Mouse (Mus musculus) cortical plate, adult 2 months (tissue): ENCODE results near the gene Tor4a.

Experiments used
- CTCF ChIP-seq: fragments of 200-500 bp; IDR thresholded peaks from 2 replicates; pipeline ENCODE4 v1.5.1; 2011; ENCODE audit warnings: mild to moderate bottlenecking, control low read depth, low read length; ENCODE audit not compliant: insufficient read depth; ENCODE audit errors: extremely low read depth
- POLR2A ChIP-seq: fragments of 200-500 bp; IDR thresholded peaks from 2 replicates; pipeline ENCODE4 v1.6.1; 2011; ENCODE audit warnings: mild to moderate bottlenecking, low read length, control low read depth; ENCODE audit not compliant: insufficient read depth; ENCODE audit errors: extremely low read depth

GRCm38 (mm10) chr2:25218445-25218844 lies 21.8 kb upstream of the Tor4a start, which contains the start of gene Fam166a:
- TF ChIP-seq POLR2A (no peak), CTCF (no peak)
